In genomic region chr15:85583504-85583903, GRCm38 (mm10) we compare ENCODE assay signal across 8 mouse cellular contexts. TPM values are rescaled to one million over a fixed set of nuclear protein-coding genes. Genes with fewer than 3 reads are reported as not detected.
DNase-seq lines count a peak whose midpoint lies in the region; ATAC-seq and TF ChIP-seq lines count a peak whose summit lies in the region.

No protein-coding gene starts in this region.

- no peak for TF ChIP-seq POLR2A in cerebellum, adult 2 months (IDR thresholded peaks at IDR 0.05; ENCODE audit: borderline replicate concordance, insufficient read depth, low read length)

- peak; percentile 85 for ATAC-seq in forebrain, embryonic 15.5 days (replicated peaks)
- ATAC-seq in hindbrain, postnatal 0 days, result peak; percentile 74
- ATAC-seq in midbrain, embryonic 15.5 days (replicated peaks), result peak; percentile 81
- ATAC-seq in stomach, embryonic 16.5 days (ENCODE audit: insufficient read depth, low FRiP score), result peak; percentile 50; the same call in 1 of the 2 replicates

- TF ChIP-seq CTCF in cerebellum, adult 2 months (IDR thresholded peaks at IDR 0.05; ENCODE audit: borderline replicate concordance, insufficient read depth, low read depth, low read length), result peak; percentile 70; the same call in 1 of the 2 replicates
- peak; percentile 86 for TF ChIP-seq CTCF in hindbrain, postnatal 0 days (IDR thresholded peaks at IDR 0.05; ENCODE audit: low read depth)

- no peak overlapping the region for H3K27ac ChIP-seq in cerebellum, adult 2 months (ENCODE audit: insufficient read depth, low read length)
- H3K27ac ChIP-seq in forebrain, embryonic 15.5 days (replicated peaks), result no peak overlapping the region
- no peak overlapping the region for H3K27ac ChIP-seq in hindbrain, postnatal 0 days
- H3K27ac ChIP-seq in midbrain, embryonic 15.5 days, result no peak overlapping the region
- no peak overlapping the region for H3K27ac ChIP-seq in stomach, embryonic 16.5 days (ENCODE audit: low read length)

- peaks cover 5% of the 10 kb centered on the region; the same call in 1 of the 2 replicates for H3K27me3 ChIP-seq in cerebellum, adult 2 months (ENCODE audit: control insufficient read depth, insufficient read depth, low read length)
- H3K27me3 ChIP-seq in forebrain, embryonic 15.5 days, result peaks cover 16% of the 10 kb centered on the region; the same call in 1 of the 2 replicates
- peaks cover 31% of the 10 kb centered on the region for H3K27me3 ChIP-seq in hindbrain, postnatal 0 days (ENCODE audit: insufficient read depth, low read length)
- peaks cover 42% of the 10 kb centered on the region for H3K27me3 ChIP-seq in midbrain, embryonic 15.5 days (replicated peaks)
- H3K27me3 ChIP-seq in stomach, embryonic 16.5 days (ENCODE audit: control insufficient read depth, insufficient read depth, low read length), result peaks cover 52% of the 10 kb centered on the region

- no peak overlapping the region for H3K4me2 ChIP-seq in forebrain, embryonic 15.5 days (replicated peaks)
- H3K4me2 ChIP-seq in hindbrain, postnatal 0 days (ENCODE audit: low read depth, low read length), result no peak overlapping the region
- no peak overlapping the region for H3K4me2 ChIP-seq in midbrain, embryonic 15.5 days
- H3K4me2 ChIP-seq in stomach, embryonic 16.5 days (ENCODE audit: low read depth, low read length), result no peak overlapping the region

- no peak overlapping the region for H3K4me3 ChIP-seq in cerebellum, adult 2 months (replicated peaks; ENCODE audit: insufficient read depth, low read depth, low read length)
- H3K4me3 ChIP-seq in forebrain, embryonic 15.5 days, result no peak overlapping the region
- H3K4me3 ChIP-seq in hindbrain, postnatal 0 days (ENCODE audit: low read length), result no peak overlapping the region
- no peak overlapping the region for H3K4me3 ChIP-seq in midbrain, embryonic 15.5 days
- no peak overlapping the region for H3K4me3 ChIP-seq in stomach, embryonic 16.5 days (replicated peaks; ENCODE audit: low read length)

- H3K4me1 ChIP-seq in cerebellum, adult 2 months (ENCODE audit: control insufficient read depth, insufficient read depth, low read length), result peaks cover 4% of the 10 kb centered on the region; the same call in 1 of the 2 replicates
- peaks cover 37% of the 10 kb centered on the region for H3K4me1 ChIP-seq in forebrain, embryonic 15.5 days
- 0 out of 2 replicates have a peak, but pooled peaks cover 4% of the 10 kb centered on the region for H3K4me1 ChIP-seq in hindbrain, postnatal 0 days (ENCODE audit: insufficient read depth, low read length)
- peaks cover 33% of the 10 kb centered on the region for H3K4me1 ChIP-seq in midbrain, embryonic 15.5 days
- H3K4me1 ChIP-seq in stomach, embryonic 16.5 days (ENCODE audit: control insufficient read depth, insufficient read depth, low read length), result peaks cover 8% of the 10 kb centered on the region

- no peaks in the 10 kb centered on the region for H3K36me3 ChIP-seq in forebrain, embryonic 15.5 days
- no peaks in the 10 kb centered on the region for H3K36me3 ChIP-seq in hindbrain, postnatal 0 days (ENCODE audit: insufficient read depth, low read length)
- no peaks in the 10 kb centered on the region for H3K36me3 ChIP-seq in midbrain, embryonic 15.5 days (replicated peaks)
- no peaks in the 10 kb centered on the region for H3K36me3 ChIP-seq in stomach, embryonic 16.5 days (ENCODE audit: control insufficient read depth, insufficient read depth, low read length)

- intact Hi-C loops in left cerebral cortex, postnatal 4 days (cut with DNase I), result loop anchor here (2.0 to 5.0 kb wide), 4 partner anchors 121 to 317 kb away; no protein-coding TSS in a partner anchor

- 7% methylated on average over 11 of the region's 11 CpGs for WGBS in cerebellum, adult 2 months
- 4% methylated on average over 11 of the region's 11 CpGs for WGBS in forebrain, embryonic 15.5 days
- WGBS in hindbrain, postnatal 0 days, result under 1% methylated on average over 11 of the region's 11 CpGs
- whole genome bisulfite sequencing in midbrain, embryonic 15.5 days, result 5% methylated on average over 11 of the region's 11 CpGs
- WGBS in stomach, embryonic 16.5 days, result 4% methylated on average over 11 of the region's 11 CpGs

- H3K9me3 ChIP-seq in forebrain, embryonic 15.5 days, result no peaks in the 10 kb centered on the region
- no peaks in the 10 kb centered on the region for H3K9me3 ChIP-seq in hindbrain, postnatal 0 days (ENCODE audit: low read length)
- H3K9me3 ChIP-seq in midbrain, embryonic 15.5 days, result no peaks in the 10 kb centered on the region
- no peaks in the 10 kb centered on the region for H3K9me3 ChIP-seq in stomach, embryonic 16.5 days (replicated peaks; ENCODE audit: control insufficient read depth, low read length)

- H3K9ac ChIP-seq in forebrain, embryonic 15.5 days (replicated peaks), result no peak overlapping the region
- no peak overlapping the region for H3K9ac ChIP-seq in hindbrain, postnatal 0 days (replicated peaks; ENCODE audit: low read length)
- H3K9ac ChIP-seq in midbrain, embryonic 15.5 days, result no peak overlapping the region
- no peak overlapping the region for H3K9ac ChIP-seq in stomach, embryonic 16.5 days (ENCODE audit: low read length)

- peak; percentile 56 for DNase-seq in ovary, postnatal 10 days (ENCODE audit: low spot score)
- DNase-seq in ovary, adult 18-20 months (ENCODE audit: low spot score), result no peak
- peak; percentile 49 to 66 for DNase-seq in cerebellum, adult 2 months
- DNase-seq in hindbrain, postnatal 0 days (ENCODE audit: low spot score), result peak; percentile 87
- DNase-seq in left cerebral cortex, postnatal 4 days, result peak; percentile 81

RNA-seq across cellular contexts. Expression of gene Wnt7b, which starts 1.2 kb away (rescaled TPM):
- polyA plus RNA-seq in cerebellum, adult 2 months (2012; rRNA removed), result 11.1 and 14.7 TPM in 2 replicates
- 132 and 133 TPM in 2 replicates for polyA plus RNA-seq in forebrain, embryonic 15.5 days (2015; fragmentation: Nextera tagmentation; extraction: Ambion mirVana)
- total RNA-seq in hindbrain, postnatal 0 days (2014; rRNA removed), result 56.6 and 63.1 TPM in 2 replicates
- polyA plus RNA-seq in hindbrain, postnatal 0 days (2015; fragmentation: Nextera tagmentation; extraction: Ambion mirVana), result 26.0 and 27.2 TPM in 2 replicates
- total RNA-seq in left cerebral cortex, postnatal 4 days (2021), result 10 to 100 TPM; 65.6 to 67.5 TPM
- 33.2 and 35.0 TPM in 2 replicates for polyA plus RNA-seq in midbrain, embryonic 15.5 days (2015; fragmentation: Nextera tagmentation; extraction: Ambion mirVana)
- 3.4 and 4.8 TPM in 2 replicates for polyA plus RNA-seq in stomach, embryonic 16.5 days (2015; fragmentation: Nextera tagmentation; extraction: Ambion mirVana)
